Mouse (Mus musculus) central nervous system, embryonic 14 days (tissue): Measurements from ENCODE around the gene Vmn2r116. TPM values are rescaled to one million over a fixed set of nuclear protein-coding genes. Genes with fewer than 3 reads are reported as not detected.

Experiments used
- polyA plus RNA-seq: library from polyadenylated mRNA; depleted of rRNA; stranded (reverse); fragments of >200 nt; gene quantifications from 2 replicates; pipeline ENCODE4 v1.2.3, GENCODE M21; 2012; rRNA removed

Gene Vmn2r116
- polyA plus RNA-seq, result not detected in 2 replicates

GRCm38 (mm10) chr17:23384304-23384703 is at the start of gene Vmn2r116:
Gene Vmn2r116, plus strand, starts transcription at chr17:23384604.

DNA sequence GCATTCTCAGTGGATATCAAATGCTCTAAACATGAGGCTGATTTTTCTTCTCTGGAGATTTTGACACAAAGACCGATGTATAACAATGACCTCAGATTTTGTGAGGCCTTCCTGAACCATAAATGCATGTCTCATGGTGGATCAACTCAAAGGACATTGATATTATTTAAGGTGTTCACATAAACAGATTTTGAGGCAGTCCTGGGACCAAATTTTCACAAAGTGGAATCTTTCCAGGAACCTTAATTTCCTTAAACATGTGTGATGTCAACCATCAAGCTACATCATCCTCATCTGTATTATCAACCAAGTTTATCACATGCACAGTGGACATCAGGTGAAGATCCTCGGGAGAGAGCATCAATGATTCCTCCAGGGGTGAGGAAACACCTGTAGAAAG is 41.0 kb upstream of the Vmn2r116 start, which contains the start of gene Vmn2r115:
TSS of gene Vmn2r115 (plus strand) at position 301 of the 400 bp plus-strand sequence.

Other genes with a start within 250 kb of the Vmn2r116 start
- gene Zfp40, start 191.4 kb upstream of the Vmn2r116 start, polyA plus RNA-seq, result 17.2 and 20.1 TPM in 2 replicates
- not detected in 2 replicates for gene Vmn2r114, start 72.1 kb upstream of the Vmn2r116 start, polyA plus RNA-seq
- gene Vmn2r115, start 40.9 kb upstream of the Vmn2r116 start, polyA plus RNA-seq, result not detected in 2 replicates
- not detected in 2 replicates for gene Vmn2r117, start 95.1 kb downstream of the Vmn2r116 start, polyA plus RNA-seq
- 14.3 and 16.1 TPM in 2 replicates for gene Zfp213, start 179.6 kb downstream of the Vmn2r116 start, polyA plus RNA-seq
- gene Zfp13, start 214.9 kb downstream of the Vmn2r116 start, polyA plus RNA-seq, result 41.5 and 42.5 TPM in 2 replicates
- 0.09 and 0.25 TPM in 2 replicates for gene Zscan10, start 216.3 kb downstream of the Vmn2r116 start, polyA plus RNA-seq